Mouse (Mus musculus): ENCODE results near the gene Ppp1r9a.

DNA sequence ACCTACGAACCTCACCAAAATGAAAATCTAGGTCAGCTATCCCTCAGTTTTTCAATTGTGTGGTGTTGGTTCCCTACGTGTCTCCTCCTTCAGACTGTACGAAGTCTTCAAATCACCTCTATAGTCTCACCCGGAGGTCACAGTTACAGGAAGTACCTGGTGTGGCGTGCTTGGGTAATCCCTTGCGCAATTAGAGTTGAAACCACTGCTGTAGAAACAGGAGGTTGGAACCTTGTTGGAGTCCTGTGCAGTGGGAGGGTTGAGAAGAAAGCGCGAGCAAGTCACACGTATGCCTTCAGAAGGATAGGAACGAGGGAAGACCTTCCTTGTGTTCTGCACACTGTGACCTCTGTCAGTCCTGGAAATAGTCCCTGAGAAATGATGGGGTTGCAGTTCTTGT, 70.6 kb downstream of the Ppp1r9a start:
- TF ChIP-seq CTCF (IDR thresholded peaks at IDR 0.05; ENCODE audit: control insufficient read depth, insufficient read depth, insufficient read length) (no peak), FOSL1 (IDR thresholded peaks at IDR 0.05; ENCODE audit: insufficient read depth, low read length, poor library complexity, severe bottlenecking) (no peak), CEBPB (IDR thresholded peaks at IDR 0.05; ENCODE audit: low read depth) (no peak), USF1 (IDR thresholded peaks at IDR 0.05; ENCODE audit: low read depth) (no peak)
